Mouse (Mus musculus): ENCODE measurements around the gene Pkig. TPM values are rescaled to one million over a fixed set of nuclear protein-coding genes. Genes with fewer than 3 reads are reported as not detected.
A peak's percentile ranks its signal among the peaks of the same experiment; 100 is the strongest.

The Pkig gene
- polyA plus RNA-seq, 1 experiment = 88.5 TPM

GRCm38 (mm10) chr2:163710606-163711159 is 52.5 kb downstream of the Pkig start:
- no peak for DNase-seq (ENCODE audit: low read depth)

GRCm38 (mm10) chr2:163711368-163711868 is 53.2 kb downstream of the Pkig start:
- no peak for DNase-seq (ENCODE audit: low read depth)

GRCm38 (mm10) chr2:163712473-163712872 is 54.3 kb downstream of the Pkig start:
- no peak for DNase-seq (ENCODE audit: low read depth)

GRCm38 (mm10) chr2:163712874-163713273 is 54.7 kb downstream of the Pkig start:
- no peak for DNase-seq (ENCODE audit: low read depth)

- DNase-seq (ENCODE audit: low read depth) = no peak
These were observed 55.2 kb downstream of the Pkig start for GRCm38 (mm10) chr2:163713340-163713739.

- no peak for DNase-seq (ENCODE audit: low read depth)
These were observed 58.3 kb downstream of the Pkig start for GRCm38 (mm10) chr2:163716448-163716847.

GRCm38 (mm10) chr2:163716853-163717252 is 58.7 kb downstream of the Pkig start:
- DNase-seq (ENCODE audit: low read depth) = no peak

GRCm38 (mm10) chr2:163718526-163718925 is 60.3 kb downstream of the Pkig start:
- DNase-seq (ENCODE audit: low read depth) = peak; percentile 26

GRCm38 (mm10) chr2:163718951-163719603 is 60.9 kb downstream of the Pkig start:
- peak; percentile 14 for DNase-seq (ENCODE audit: low read depth)

GRCm38 (mm10) chr2:163719616-163720015 is 61.4 kb downstream of the Pkig start:
- no peak for DNase-seq (ENCODE audit: low read depth)

GRCm38 (mm10) chr2:163722550-163722949 is 64.4 kb downstream of the Pkig start:
- no peak for DNase-seq (ENCODE audit: low read depth)

- no peak for DNase-seq (ENCODE audit: low read depth)
These were observed 68.7 kb downstream of the Pkig start for GRCm38 (mm10) chr2:163726766-163727393.

- no peak for DNase-seq (ENCODE audit: low read depth)
These were observed 70.1 kb downstream of the Pkig start for GRCm38 (mm10) chr2:163728300-163728699.

GRCm38 (mm10) chr2:163732021-163732420 is 73.8 kb downstream of the Pkig start:
- no peak for DNase-seq (ENCODE audit: low read depth)

- DNase-seq (ENCODE audit: low read depth) = no peak
These were observed 77.0 kb downstream of the Pkig start for GRCm38 (mm10) chr2:163735163-163735562.

GRCm38 (mm10) chr2:163735980-163736379 is 77.8 kb downstream of the Pkig start:
- no peak for DNase-seq (ENCODE audit: low read depth)

GRCm38 (mm10) chr2:163742656-163743055 is 84.5 kb downstream of the Pkig start:
- DNase-seq (ENCODE audit: low read depth) = no peak

- DNase-seq (ENCODE audit: low read depth) = no peak
These were observed 85.2 kb downstream of the Pkig start for GRCm38 (mm10) chr2:163743357-163743756.

- DNase-seq (ENCODE audit: low read depth) = no peak
These were observed 86.8 kb downstream of the Pkig start for GRCm38 (mm10) chr2:163744801-163745570.

GRCm38 (mm10) chr2:163749647-163750611 is 91.7 kb downstream of the Pkig start, which contains the start of gene Ada:
TSS of gene Ada (minus strand) at chr2:163750239.
- DNase-seq (ENCODE audit: low read depth) = no peak

GRCm38 (mm10) chr2:163754228-163754627 is 96.0 kb downstream of the Pkig start:
- DNase-seq (ENCODE audit: low read depth) = no peak
